Mouse (Mus musculus): Measurements from ENCODE around the gene 1700109H08Rik.

- peak; percentile 79 for TF ChIP-seq CTCF (conservative IDR thresholded peaks at IDR 0.05; ENCODE audit: insufficient read depth, insufficient read length, low read depth, low read length)
- no peak for TF ChIP-seq POLR2A (IDR thresholded peaks at IDR 0.05; ENCODE audit: low read depth, low read length)
Observed at GRCm38 (mm10) chr5:3543629-3544479, 27.5 kb upstream of the 1700109H08Rik start, which contains the start of gene Fam133b.

Measured in kidney, adult 2 months (tissue).